Mouse (Mus musculus) right cerebral cortex, postnatal 25 days (tissue): Measurements from ENCODE around the gene 2010111I01Rik.

Source experiments
- DNase-seq: peaks from one replicate; pipeline ENCODE4 v3.0.0; 2022

2010111I01Rik gene

GRCm38 (mm10) chr13:63032304-63032830 is 67.7 kb downstream of the 2010111I01Rik start:
- DNase-seq: no peak

- DNase-seq: no peak
These were observed 68.3 kb downstream of the 2010111I01Rik start for GRCm38 (mm10) chr13:63032958-63033357.

GRCm38 (mm10) chr13:63033364-63033763 is 68.7 kb downstream of the 2010111I01Rik start:
- DNase-seq: no peak

- DNase-seq: no peak
These were observed 70.0 kb downstream of the 2010111I01Rik start for GRCm38 (mm10) chr13:63034666-63035065.

DNA sequence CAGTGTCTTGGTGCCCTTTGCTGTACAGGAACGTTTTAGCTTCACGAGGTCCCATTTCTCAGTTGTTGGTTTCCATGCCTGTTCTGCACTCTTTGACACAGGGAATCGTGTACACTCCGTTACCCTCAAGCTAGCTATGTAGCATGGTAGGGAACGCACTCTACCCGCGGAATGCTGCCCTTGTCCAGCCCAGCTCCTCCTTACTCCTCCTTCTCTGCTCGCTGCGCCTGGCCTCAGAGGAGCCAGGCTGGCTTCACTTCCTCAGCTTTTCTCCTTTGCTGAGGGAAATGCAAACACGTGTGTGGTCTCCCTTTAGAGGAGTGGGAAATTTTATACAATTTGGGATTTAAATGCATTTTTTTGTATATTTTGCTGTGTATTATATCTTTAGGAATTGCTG is 73.2 kb downstream of the 2010111I01Rik start:
- DNase-seq: no peak

DNA sequence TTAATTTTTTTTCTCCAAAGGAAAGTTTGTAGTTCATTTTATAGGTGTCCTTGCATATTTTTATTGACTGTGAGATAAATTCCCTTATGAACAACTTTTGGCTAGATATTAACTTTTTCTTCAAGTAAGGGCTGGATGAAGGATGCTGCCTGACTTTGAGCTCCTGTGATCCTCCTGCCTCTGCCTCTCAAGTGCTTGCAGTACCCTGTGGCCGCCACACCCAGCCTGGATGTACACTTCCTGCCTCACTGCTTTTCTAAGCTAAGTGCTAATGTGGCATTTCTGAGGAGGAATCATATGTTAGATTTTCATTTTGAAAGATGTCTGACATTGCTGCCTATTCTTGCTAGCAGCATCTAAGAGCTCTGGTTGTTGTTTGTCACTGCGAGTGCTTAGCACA is 73.7 kb downstream of the 2010111I01Rik start:
- DNase-seq: no peak

DNA sequence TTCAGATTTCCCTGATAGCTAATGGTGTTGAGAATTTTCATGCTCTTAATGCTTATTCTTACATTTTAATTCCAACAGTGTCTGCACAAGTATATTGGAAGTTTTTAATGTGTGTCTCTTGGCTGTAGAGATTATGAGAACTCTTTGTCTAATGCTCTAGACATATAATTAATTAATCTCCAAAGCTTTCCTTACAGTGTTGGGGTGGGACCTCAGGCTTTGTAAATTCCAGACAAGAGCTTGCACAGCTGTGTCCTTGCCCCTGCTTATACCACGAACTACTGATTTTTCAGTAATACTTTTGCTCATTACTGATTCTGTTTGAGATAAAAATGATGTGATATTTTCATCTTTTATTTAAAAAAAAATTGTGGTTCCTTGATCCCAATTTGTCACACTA is 74.2 kb downstream of the 2010111I01Rik start:
- no peak for DNase-seq

DNA sequence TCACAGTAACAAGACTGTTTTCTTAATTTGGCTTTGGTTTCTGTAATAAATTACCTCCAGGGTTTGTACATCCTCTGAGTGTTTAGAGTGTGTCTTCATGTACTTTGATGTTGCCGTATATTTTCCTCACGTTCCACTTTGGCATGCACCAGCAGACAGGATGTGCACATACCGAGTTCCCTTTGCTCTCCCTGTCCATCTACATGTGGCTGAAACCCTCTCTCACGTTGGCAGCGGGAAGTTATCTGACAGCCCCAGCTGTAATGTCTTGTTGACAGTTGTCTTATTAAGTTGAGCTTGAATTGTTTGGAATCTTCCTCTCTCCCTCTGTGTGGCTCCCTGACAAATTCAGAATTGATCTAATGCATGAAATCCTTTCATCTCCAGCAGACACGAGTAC is 74.6 kb downstream of the 2010111I01Rik start:
- no peak for DNase-seq

DNA sequence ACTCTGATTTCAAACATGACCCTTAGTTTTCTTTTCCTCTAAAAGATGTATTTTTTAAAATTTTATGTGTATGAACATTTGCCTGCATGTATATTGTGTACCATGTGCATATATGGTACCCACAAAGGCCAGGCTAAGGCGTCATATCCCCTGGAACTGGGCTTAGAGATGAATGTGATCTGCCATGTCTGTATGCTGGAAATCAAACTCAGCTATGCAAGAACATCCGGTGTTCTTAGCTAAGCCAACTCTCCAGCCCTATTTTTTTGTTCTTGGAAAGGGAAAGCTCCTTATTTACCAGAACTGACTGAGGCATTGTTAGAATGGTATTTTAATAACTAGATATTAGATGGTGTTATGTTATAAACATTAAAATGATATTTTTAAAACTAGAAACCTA is 75.2 kb downstream of the 2010111I01Rik start:
- DNase-seq: no peak

DNA sequence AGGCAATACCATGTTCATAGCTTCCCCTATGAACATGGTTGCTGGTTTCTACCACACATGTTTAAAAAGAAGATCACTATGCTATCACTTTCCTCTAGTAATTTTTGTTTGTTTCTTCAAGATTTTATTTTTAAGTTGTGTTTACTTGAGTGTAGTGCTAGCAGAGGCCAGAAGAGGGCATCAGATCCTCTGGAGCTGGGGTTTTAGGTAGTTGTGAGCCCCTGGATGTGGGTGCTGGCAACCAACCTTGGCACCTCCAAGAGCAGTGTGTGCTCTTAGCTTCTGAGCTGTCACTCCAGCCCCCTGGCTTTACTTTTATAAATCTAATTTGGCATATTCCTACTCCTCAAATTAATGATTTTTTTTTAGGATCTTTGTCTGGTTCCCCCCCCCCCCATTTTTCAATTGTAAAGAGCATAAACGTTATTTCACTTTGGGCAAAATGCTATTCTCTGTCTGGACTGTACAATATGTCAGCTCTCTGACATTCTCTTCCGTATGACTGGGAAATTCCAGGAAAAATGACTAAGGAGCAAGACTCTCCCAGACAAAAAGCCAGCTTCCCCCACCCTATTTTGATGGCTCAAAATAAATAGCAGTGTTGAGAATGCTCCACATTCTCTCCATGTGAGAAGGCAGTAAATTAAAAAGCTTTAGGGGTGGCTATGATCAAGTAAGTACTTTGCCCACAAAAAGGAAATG is 81.0 kb downstream of the 2010111I01Rik start:
- DNase-seq: no peak

- peak; percentile 63 for DNase-seq
These were observed 81.7 kb downstream of the 2010111I01Rik start for GRCm38 (mm10) chr13:63046206-63047020.

DNA sequence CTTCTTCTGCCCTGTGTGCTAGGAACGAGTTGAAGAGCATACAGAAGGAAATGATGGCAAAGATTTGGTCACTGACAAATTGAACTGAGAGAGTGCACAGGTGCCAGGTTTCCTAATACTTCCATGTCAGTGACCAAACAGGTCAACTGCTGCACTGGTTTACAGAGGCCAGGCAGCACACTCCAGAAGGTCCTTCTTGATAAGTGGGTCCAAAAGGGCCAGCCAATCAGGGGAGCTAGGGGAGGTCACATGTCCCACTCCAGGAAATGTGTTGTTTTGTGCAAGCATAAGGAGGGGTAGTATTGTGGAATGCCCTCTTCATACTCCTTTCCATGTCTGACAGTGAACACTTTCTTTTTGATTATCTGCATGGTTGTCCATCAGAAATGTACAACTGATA is 99.0 kb downstream of the 2010111I01Rik start:
- no peak for DNase-seq

DNA sequence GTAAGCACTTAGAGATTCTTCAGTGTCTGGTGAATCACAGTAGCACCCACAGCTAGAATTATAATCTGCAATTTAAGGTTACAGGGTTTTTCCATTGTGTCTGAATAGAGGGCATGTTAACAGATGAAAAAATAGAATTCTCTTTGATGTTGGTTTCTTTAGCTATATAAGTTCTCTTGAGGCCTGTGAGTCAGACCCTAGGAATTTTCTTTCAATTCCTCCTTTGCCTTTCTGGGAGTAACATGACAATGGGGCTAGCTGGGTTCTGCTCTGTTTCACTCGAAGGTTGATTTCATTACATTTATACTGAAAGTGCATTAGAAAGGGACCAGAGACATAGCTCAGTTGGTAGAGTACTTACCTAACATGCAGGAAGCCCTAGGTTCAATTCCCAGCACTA is 101.9 kb downstream of the 2010111I01Rik start:
- DNase-seq: no peak

- no peak for DNase-seq
These were observed 103.9 kb downstream of the 2010111I01Rik start for GRCm38 (mm10) chr13:63068371-63069136.

DNA sequence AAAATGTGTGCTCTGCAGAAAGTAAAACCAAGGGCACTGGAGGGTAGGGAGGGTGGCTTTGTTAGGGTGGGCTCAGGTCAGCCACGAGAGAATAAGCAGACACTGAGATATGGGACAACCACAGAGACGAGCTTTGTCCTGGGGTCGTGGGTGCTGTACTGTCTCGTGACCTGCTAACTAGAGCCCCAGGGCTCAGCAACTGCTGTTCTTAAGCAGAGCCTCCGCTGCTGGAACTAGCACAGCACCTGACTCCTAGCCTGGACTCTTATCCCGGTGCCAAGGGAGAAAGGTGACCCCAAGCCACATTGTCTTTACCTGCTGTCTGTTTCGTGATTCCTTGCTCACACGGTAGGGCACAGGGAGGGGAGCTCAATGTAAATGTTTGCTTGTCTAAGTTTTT is 107.2 kb downstream of the 2010111I01Rik start:
- no peak for DNase-seq

DNA sequence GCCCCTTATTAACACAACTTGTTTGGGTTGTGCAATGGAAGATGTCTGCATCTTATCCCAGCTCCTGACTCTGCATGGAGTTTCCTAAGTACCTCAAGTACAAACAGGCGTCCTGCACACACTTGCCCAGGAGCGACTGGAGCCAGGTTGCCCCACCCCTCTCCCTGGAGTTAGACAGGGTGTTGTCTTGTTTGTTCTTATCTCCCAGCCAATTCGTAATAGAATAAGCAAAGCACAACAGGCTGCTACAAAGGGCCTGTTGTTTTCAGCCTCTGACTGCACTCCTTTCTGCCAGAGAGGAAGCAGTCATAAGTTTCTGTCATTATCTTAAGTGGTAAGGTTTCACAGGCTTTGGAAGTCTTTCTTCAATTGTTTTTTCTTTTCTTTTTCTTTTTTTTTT is 107.7 kb downstream of the 2010111I01Rik start:
- DNase-seq: no peak

DNA sequence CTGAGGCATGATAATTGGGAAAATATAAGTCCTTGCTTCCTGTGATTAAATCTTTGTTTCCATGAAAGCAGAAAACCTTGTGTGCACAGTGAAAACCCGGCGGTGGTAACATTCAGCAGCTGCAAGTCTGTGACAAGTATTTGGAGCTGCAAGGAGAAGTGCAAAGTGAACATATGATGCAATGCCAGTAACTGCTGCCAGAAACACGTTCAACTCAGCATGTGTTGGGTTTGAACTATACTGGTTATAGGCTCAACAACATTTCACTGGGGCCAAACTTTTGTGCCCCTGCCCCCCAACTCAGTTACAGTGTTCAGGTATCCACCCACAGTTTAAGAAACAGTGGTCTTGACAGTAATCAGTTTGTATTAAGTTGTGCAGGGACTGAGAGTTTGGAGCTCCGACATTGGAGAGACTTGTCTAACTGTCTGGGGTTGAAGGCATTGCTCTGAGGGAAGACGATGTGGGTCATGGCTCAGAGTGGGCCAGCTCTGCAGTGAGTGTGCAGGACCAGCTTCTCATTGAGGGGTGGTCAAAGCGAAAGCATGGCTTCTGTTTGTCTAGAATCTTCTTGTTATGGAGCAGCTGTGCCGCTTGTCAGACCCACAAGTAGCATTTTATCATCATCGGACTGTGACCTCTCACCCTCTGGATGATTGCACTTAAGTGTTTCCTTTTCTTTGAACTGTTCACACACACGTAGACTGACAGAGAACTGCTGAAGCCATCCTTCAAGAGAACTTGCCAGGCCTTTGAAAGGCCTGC is 109.4 kb downstream of the 2010111I01Rik start:
- no peak for DNase-seq

- no peak for DNase-seq
These were observed 109.9 kb downstream of the 2010111I01Rik start for GRCm38 (mm10) chr13:63074676-63074991.

DNA sequence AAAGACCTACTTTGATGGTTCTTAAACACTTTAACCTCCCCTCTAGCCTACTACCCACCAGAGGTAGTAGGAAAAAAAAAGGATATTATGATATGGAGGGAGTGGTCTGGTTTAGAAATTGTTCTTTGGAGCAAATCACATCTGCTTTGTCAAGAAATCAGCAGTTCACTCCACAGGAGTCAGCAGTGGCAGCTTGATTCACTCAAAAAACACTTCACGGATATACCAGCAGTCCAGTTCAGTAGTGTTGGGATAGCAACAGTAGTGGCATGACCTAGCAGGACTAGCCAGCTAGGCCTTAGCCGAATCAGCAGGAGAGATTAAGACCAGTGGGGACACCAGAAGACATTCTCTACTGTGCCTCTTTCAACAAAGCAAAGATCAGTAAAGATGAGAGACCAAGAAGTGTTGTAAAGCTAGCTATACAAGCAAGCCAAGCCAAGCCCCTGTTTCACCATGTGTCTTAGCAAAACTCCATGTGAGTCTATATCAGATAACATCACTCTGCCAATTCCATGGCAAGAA is 110.7 kb downstream of the 2010111I01Rik start:
- DNase-seq: no peak

GRCm38 (mm10) chr13:63080191-63080590 is 115.5 kb downstream of the 2010111I01Rik start:
- DNase-seq: no peak

GRCm38 (mm10) chr13:63080823-63081222 is 116.1 kb downstream of the 2010111I01Rik start:
- DNase-seq: no peak

DNA sequence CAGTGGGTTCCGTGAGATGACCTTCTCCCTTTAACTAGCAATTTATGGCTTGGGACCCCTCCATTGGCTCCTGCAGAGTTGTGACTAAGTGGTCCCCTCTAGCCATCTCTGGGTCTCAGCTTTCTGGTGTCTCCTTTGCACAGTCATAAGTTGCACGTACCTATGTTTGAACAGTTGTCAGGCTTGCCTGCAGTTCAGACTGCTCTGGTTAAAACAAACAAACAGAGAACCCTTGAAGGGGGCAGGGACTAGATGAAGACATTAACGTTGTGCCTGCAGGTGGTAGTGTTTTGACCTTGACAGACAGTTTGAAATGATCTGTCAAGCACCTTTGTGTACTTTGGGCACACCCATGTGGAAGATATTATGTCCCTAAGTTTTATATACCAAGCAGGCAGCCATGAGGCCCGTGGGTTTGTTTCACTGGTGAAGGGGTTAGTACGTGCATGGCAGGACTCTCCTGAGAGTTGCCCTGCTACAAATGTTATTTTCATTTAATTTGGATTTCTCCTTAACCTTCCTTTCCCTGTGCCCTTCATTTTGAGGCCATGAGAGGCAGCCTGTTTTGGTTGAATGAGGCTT is 118.0 kb downstream of the 2010111I01Rik start:
- DNase-seq: no peak
